Mouse (Mus musculus): Measurements from ENCODE around the gene Celsr1.

DNA sequence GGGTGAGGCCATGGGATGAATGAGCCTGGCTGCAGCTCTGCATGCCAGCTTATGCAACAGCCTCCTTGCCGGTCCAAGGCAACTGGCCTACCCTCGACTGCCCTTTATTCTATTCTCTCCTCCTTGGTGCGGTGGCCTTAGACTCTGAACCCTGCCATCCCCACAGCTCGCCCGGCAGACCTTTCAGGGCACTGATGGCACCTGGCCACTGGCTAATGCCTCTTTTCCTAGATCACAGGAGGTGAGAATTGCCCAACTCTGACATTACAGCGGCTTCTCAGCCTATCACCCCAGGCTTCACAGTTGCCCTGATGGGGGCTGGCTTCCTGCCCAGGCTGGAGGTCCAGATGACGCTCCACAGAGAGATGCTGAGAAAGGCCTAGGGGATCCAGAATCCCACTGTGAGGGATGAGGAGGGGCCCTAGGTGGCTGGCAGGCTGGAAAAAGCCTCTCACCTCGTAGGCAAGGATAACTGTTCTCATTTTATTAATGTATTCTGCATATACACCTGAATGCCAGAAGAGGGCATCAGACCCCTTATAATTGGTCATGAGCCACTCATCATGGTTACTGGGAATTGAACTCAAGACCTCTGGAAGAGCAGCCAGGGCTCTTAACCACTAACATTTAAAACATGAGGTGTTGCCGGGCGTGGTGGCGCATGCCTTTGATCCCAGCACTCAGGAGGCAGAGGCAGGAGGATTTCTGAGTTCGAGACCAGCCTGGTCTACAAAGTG lies 181.8 kb downstream of the Celsr1 start:
- no peak for TF ChIP-seq CTCF (IDR thresholded peaks at IDR 0.05; ENCODE audit: insufficient read depth, low read depth, low read length)
- no peak for TF ChIP-seq POLR2A (IDR thresholded peaks at IDR 0.05; ENCODE audit: insufficient read depth, low read depth, low read length)

Measured in olfactory bulb, adult 2 months (tissue).